Mouse (Mus musculus): Measurements from ENCODE around the gene Ncoa6.

Ncoa6 gene

DNA sequence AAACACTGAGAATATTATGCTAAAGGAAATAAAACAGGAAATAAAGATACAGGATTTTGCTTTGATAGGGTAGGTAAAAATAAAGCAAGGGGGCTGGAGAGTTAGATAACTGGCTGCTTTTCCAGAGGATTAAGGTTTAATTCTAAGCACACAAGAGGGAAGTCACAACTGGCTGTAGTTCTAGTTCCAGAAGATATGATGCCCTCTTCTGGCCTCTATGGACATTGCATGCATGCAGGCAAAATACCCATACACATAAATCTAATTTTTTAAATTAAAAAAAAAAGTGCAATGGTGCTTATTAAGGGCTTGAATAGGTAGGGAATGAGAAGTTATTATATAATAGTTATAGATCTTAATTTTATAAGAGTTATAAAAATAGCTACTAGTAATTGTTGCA lies 37.2 kb downstream of the Ncoa6 start:
- DNase-seq (ENCODE audit: low spot score): no peak

DNA sequence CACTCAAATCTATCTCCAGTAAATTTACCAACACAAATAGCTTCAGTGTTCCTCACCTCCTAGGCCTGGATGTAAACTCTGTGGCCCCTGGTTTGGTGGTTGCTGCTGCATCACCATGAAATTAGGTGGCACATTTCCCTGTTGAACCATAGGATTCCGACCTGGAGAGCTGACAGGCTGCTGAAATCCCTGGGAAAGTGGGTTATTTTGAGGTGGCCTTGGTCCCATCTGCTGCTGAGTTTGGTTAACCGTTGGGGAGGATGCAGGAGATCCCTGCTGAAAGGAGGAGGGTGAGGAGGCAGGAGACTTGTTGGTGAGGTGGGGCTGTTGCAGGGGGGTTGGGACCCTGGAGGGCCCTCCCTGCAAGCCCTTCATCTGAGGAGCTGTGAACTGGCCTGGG lies 52.8 kb downstream of the Ncoa6 start:
- DNase-seq (ENCODE audit: low spot score): no peak

DNA sequence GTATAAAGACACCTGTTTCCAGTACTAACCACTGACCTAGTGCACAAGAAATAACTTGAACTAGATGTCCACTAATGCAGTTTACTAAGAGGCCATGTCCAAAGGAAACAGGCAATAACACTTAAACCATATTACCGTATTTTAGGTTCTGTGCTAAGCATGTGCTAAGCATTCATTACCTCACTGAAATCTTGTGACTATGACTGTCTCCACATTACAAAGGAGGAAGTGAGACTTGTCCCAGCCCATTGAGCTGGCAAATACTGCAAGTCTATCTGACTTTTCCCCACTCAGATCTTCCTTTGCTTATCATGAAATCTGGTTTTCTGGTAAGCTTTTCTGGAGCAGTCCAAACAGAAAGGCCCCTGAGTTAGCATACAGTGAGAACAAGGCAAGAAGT lies 69.1 kb downstream of the Ncoa6 start:
- DNase-seq (ENCODE audit: low spot score): no peak

DNA sequence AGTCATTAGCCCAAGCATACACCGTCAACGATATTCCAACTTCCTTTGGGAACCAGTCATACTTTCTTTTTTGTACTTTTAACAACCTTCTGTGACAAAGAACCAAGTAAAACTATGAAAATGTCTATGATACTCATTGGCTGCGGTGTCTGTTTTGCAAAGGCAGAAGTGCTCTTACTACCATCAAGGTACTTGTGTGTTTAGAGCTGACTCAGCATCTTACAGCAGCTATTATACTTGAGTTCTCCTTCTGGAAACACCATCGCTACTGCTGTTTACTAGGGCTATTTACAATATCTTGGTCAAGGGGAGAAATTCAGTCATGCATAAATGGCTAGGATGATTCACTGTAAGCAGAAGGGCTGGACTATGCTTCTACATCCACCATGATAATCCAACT lies 71.8 kb downstream of the Ncoa6 start:
- DNase-seq (ENCODE audit: low spot score): no peak

DNA sequence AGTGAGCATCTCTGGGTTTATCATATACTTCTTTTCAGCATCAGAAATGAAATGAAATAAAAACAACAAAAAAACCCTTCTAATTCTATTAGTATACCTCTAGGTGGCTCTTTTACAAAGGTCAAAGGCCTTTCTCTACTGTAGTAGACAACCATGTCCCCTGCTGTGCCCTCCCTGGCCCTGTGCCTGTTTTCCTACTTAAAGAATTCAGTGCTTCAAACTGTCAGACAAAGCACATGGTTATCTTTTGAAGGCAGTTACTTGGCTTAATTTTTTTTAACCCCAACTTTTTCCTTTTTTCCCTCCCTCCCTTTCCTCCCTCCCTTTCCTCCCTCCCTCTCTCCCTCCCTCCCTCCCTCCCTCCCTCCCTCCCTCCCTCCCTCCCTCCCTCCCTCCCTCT lies 73.4 kb downstream of the Ncoa6 start:
- no peak for DNase-seq (ENCODE audit: low spot score)

DNA sequence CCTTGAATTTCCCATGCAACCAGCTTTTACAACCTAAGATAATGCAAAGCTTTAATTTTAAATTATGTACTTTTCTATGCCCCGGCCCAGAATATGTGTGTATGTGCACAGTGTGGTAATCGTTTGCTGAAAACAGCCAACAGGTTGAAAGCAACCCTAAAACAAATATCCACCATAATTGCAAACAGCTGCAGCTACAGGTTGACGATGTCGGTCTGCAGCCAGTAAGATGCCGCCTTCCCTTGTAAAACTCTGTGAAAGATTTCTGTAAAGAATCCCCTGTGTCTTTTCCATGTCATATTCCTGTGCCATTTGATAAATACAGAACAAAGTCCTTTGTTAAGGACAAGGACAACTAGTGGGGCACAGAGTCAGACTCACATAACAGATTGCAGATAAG lies 79.1 kb downstream of the Ncoa6 start:
- DNase-seq (ENCODE audit: low spot score): no peak

DNA sequence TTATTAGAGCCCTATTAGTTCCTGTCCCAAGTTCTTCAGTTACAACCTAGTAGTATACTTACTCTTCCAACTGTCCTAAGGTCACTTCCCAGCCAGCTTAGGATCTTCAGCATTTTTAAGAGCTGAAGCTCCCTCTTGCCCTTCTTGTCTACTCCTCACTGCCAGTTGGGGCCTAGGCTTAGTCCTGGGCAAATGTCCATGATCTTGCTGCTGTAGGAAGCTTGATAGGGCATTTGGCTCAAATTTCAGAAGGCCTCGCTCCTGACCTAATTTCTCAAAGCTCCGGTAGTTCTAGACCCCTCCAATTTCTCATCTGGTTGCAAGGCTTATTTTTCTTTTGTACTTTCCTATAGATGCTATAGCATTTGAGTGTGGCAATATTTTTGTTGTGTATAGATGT lies 85.1 kb downstream of the Ncoa6 start:
- no peak for DNase-seq (ENCODE audit: low spot score)

DNA sequence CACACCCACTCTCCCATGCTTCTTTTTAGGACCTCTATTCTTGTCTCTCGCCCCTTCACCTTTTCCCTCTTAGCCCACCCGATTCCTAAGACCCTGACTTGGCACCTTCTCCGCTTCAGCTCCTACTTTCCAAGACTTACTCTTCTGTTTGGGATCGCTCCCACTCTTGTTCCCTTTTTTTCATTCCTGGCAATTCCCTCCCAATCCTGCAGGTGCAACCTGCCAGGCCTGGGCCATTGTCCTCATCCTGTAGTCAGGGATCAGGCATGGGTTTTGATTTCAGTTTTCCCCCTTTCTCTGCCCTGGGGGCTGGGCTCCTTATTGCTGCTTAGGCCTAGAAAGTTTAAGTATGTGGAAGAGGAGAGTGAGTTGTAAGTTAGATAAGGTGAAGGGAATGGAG lies 86.6 kb downstream of the Ncoa6 start:
- no peak for DNase-seq (ENCODE audit: low spot score)

DNA sequence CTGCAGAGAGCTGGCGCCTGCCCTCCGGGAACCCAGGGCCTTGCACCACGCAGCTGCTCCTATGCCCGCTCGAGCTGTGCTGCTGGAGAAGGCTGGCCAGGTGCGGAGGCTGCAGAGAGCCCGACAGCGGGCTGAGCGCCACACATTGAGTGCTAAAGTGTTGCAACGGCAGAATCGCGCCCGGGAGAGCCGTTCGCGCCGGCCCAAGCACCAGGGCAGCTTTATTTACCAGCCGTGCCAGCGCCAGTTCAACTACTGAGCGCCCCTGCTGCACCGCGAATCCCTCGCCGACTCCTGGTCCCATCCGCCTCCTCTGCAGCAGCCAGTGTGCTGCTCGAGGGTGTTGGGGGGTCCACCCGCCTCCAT lies 87.2 kb downstream of the Ncoa6 start:
- peak; percentile 43 for DNase-seq (ENCODE audit: low spot score)

DNA sequence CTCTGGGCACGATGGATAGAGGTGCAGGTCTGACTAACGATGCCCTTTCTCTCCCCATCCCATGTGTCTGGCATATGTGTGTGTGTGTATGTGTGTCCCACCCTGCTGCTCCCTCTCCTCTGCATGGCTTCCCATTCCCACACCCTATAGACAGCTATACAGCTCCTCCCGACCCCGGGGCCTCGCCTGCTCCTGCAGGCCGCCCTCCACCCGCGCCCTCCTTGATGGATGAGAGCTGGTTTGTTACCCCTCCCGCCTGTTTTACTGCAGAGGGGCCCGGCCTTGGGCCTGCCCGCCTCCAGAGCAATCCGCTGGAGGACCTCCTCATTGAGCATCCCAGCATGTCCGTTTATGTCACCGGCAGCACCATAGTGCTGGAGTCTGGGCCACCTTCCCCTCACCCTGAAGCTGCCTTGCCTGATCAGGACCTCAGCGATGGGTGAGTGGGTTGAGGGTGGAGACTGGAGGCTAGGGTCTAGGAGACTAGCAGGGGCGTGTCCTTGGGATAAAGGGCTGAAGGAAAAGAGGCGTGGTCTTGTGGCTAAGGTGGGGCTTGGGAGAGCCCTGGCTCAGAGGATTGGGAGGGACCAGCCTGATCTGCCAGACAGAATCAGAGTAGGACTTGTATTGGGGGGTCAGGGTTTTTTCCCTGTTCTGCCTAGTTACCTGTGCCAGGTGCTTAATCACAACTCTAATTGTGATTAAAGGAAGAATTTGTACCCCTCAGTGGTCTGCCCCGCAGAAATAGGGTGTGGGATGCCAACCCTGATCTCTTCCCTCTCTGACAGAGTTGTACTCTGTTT lies 87.8 kb downstream of the Ncoa6 start:
- DNase-seq (ENCODE audit: low spot score): no peak

DNA sequence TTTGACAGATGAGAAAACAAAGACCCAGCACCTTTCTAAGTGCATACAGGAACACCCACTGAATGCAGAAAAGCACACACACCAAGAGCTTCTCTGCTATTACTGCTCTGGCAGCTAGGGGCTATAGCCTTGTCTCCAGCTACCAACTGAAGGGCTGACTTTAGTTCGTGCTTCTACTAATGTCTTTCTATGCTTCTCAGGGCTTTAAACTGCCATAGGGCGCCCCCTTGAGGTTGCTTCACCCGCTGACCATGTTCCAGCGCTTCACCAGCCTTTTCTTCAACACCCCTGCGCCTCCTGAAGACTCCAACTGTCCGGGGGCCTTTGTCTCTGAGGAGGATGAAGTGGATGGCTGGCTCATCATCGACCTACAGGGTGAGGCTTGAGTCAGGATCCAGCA lies 88.6 kb downstream of the Ncoa6 start:
- peak; percentile 92 for DNase-seq (ENCODE audit: low spot score)

DNA sequence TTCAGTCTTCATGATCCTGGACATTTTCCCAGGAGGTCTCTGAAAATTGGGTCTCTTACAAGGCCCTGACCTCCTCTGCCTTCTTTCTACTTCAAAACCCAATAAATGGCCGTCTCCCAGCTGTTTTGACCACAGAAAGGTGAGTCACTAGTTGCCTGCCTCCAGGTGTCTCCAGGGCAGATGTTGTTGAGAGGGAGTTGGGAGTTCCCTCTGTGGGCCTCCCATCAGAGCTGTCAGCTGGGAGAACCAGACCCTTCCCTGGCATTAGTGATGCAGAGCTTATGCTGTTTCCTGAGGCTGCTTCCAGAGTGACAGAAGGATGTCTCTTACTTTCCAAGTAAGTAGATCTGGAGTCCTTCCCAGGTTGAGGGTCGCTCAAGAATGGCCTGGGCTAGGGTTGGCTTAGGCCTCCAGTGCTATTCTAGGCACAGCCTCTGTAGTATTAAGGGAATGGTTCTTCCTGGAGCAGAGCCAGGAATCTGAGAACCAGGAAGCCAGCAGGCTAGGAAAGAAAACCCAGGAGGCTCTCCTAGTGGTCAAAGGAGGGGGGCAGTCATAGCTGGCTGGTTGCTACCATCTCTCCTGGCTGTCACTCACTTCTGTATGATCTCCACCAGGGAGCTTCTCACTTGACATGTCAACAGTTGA lies 90.8 kb downstream of the Ncoa6 start:
- peak; percentile 41 for DNase-seq (ENCODE audit: low spot score)

DNA sequence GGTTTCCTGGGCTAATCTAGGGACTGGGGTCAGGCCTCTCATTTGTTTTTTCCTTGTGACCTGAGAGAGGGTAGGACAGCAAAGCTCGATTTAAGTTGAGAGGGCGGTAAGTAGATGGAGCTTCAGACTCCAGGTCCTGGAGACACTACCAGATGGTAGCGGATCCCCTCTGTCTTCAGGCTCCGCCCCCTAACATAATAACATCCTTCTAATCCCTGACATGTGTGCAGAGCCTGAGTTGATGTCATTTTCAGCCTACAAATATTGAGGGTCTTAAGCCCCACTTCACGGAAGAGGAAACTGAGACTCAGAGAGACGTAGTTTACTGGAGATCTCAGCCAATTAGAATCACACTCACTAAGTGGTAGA lies 91.4 kb downstream of the Ncoa6 start:
- DNase-seq (ENCODE audit: low spot score): no peak

DNA sequence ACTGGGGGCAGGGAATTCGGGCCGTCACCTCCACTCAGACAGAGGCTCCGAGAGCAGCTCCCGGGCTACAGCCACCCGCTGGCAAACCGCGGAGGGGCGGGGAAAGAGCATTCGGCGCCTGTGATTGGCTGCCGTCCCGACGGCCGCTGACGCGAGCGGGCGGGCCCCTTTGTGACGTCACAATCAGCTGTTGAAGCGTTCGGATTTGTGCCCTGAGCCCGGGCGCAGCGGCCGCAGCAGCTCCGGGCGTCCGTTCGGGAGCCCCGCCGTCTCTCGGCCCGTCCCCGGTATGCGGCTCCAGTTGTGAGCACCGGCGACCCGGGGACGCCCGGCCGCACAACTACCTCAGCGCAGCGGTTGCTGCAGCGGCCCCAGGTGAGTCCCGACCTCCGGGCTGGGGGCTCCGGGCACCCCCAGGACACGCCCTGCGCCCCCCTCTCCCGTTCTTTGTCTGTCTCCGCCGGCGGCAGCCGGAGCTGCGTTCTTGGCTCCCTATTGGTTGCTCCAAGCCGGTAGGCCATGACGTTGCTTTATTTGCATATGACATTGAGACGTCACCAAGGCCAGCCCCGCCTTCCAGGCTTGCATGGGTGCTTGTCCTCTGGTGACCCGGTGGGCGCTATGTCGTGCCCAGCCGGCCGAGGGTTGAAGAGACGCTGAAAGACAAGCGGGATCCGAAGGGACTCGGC lies 91.9 kb downstream of the Ncoa6 start:
- peak; percentile 97 for DNase-seq (ENCODE audit: low spot score)

DNA sequence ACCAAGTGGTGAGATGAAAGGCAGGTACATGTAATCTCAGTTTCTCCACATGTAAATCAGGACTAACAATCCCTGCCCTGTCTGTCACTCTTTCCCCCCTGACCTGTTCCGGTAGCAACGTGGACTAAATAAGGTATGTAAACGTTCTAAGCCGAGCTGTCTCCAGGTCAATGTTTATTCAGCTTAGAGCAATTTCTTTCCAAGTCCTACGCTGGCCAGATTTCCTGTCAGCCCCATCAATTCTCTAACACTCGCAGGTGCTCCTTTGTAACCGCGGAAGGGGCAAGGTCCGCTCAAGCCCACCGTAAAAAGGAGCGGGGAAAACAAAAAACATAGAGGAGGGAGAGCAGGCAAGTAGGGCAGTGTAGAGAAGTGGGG lies 92.6 kb downstream of the Ncoa6 start:
- no peak for DNase-seq (ENCODE audit: low spot score)

DNA sequence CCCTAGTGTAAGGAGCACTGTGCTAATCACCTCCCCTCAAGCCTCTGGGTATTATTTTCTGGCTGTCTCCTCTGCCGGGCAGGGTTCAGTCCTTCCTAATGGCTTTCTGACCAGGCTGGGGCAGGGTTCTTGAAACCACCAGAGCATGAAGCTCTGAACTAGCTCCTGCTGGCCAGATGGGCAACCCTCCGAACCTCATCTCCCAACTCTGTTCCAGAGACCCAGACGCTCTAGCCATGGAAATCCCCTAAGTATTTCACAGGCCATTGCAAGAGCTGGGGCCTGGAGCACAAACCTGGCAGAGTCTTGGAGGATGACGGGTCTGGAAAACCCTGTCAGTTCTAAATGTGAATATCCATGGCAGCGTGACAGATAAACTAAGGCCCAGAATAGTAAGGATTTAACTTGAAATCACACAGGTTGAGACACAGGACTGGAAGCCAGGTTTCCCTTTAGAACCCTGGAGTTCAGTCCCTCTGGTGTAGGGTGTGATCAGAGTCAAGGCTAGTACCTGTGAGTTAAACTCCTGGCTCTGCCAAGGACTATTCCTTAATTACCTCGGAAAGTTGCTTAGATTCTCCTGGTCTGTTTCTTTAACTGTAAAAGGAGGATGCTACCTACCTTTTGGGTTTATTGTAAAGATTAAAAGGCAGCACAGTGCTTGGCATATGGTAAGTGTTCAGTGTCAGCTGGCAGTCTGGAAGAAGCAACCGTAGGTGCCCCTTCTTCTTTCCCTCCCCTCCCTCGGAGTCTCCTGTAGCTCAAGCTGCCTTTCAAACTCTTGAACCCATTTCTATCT lies 93.2 kb downstream of the Ncoa6 start, which contains the start of gene Trp53inp2:
Trp53inp2 (plus strand) TSS at position 799 of the 799 bp plus-strand sequence.
- DNase-seq (ENCODE audit: low spot score): no peak

DNA sequence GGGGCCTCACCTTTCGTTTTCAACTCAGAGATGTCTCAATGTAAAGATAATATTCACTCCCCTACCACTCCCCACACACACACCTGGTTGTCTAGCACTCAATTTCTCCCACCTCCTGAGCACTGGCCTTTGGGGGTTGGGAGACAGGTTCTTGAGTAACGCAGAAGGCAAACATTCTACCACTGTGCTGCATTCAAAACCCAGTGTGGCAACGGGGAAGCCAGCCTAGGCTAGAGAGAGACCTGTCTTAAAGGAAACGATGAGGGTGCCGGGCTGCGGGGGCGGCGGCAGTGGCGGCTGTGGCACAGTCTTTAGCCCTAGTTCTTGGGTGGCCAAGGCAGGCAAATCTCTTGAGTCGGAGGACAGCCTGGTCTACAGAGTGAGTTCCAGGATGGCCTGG lies 97.5 kb downstream of the Ncoa6 start:
- no peak for DNase-seq (ENCODE audit: low spot score)

DNA sequence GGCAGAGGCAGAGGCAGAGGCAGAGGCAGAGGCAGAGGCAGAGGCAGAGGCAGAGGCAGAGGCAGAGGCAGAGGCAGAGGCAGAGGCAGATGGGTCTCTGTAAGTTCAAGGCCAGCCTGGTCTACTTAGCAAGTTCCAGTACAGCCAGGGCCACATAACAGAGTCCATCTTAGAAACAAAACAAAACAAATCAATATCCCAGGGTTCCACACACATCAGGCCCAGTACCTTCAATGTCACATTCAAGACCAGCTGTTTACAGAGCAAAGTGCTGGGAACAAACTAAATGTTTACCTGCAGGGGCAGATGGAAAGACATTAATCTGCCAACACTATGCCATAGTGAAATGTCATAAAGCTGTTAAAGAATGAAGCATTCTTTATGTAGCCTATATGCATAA lies 99.2 kb downstream of the Ncoa6 start:
- DNase-seq (ENCODE audit: low spot score): no peak

DNA sequence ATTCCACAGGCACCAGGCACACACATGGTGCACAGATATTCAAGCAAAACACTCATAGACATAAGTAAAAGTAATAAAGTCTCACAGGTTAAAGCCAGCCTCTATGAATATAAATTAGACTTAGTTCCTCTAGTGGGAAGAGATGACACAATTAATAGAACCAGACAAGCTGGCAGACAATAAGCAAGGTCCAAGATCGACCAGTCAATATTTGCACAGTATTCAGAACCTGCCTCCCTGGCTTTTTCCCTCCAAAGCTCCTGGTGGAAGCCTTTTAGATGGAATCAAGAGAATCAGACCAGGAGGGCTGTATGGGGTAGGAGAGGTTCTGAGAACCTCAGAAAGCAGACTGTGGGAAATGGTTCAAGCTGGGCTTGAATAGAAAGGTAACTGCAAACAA lies 99.8 kb downstream of the Ncoa6 start:
- no peak for DNase-seq (ENCODE audit: low spot score)

DNA sequence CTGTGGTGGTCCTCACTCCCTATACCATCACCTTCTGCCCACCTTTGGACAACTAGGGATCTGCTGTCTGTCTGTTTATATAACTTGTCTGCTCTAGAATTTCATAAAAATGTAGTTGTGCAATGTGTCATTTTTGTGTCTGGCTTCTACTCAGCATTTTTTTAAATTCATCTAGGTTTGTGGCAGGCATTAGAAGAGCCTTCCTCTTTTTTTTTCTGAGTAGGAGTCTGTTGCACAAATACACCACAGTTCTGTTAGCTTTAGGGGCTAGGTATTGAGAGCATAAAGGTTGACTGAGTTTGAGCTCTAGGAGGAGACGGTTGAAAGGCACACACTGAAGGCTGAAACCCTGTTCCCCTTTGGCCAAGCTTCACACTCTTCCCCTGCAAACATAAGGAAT lies 100.4 kb downstream of the Ncoa6 start:
- DNase-seq (ENCODE audit: low spot score): no peak

DNA sequence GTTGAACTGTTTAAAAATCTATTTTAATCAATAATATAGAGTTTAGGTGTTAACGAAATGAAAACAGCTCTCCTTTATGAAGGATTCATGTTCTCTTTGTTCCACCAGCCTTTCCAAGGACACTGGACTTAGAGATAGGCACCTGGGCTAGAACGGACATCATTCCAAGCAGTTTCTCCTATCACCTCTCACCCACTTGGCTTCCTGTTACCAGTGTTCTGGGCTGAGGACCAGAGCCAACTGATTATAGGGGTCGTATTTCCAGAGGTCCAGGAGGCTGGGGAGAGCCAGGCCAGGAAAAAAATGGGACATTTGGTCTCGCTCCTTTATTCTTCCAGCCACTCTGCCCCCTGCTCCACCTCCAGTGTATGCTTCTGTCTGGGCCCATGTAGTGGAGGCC lies 101.2 kb downstream of the Ncoa6 start:
- no peak for DNase-seq (ENCODE audit: low spot score)

DNA sequence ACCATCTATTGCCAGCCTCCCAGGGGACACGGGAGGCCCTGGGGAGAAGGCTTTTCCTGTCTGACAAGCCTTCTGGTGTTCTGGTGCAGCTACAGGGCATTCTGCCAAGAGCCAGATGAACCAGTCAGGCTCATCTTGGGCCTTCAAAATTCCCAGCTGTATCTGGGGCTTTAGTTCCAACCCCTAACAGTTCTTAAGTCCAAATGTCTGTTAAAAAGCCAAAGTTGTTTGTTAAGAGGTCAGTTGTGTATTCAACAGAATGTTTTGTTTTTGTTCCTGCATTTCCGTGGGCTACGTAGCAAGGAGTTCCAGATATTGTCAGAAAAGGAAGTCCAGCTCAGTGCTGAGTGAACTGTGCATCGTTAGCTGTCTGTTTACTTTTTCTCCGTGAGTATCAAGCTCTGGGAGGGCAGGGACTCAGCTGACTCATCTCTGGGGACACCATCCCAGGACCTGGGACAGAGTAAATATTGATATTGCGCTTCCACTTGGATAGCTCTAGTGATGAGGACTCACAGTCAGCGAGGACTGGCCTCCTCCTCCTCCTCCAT lies 104.3 kb downstream of the Ncoa6 start:
- DNase-seq (ENCODE audit: low spot score): peak; percentile 58

All from layer of hippocampus, adult 11-12 months (tissue).